Mouse (Mus musculus) lung, postnatal 0 days (tissue): ENCODE measurements at regions not wholly inside any gene's neighbourhood (a gene's known extent, or its start where the extent isn't known, plus 50 kb on each side); places are given as distances from the start of the nearest gene placed in this dataset.

Experiments used
- CTCF ChIP-seq: IDR thresholded peaks from 2 replicates; pipeline ENCODE4 v1.5.1; 2016; ENCODE audit warnings: antibody characterized with exemption, mild to moderate bottlenecking
- EP300 ChIP-seq: IDR thresholded peaks from 2 replicates; pipeline ENCODE4 v1.6.1; 2016; ENCODE audit warnings: antibody characterized with exemption, mild to moderate bottlenecking, control low read depth

GRCm38 (mm10) chr2:133724310-133724709 is 172.4 kb downstream of the Bmp2 start:
- TF ChIP-seq EP300 (no peak), CTCF (peak; percentile 64)
